Mouse (Mus musculus) spleen, adult 2 months (tissue): ENCODE measurements around the gene Shc1.

ENCODE experiments used
- CTCF ChIP-seq: fragments of 200-500 bp; IDR thresholded peaks from 2 replicates; pipeline ENCODE4 v1.5.1; 2011; ENCODE audit warnings: mild to moderate bottlenecking, inconsistent platforms; ENCODE audit not compliant: insufficient read depth, insufficient read length, insufficient replicate concordance; ENCODE audit errors: extremely low read depth
- POLR2A ChIP-seq: fragments of 200-500 bp; IDR thresholded peaks from 2 replicates; pipeline ENCODE4 v1.6.1; 2011; ENCODE audit warnings: low read depth, low read length, inconsistent platforms

GRCm38 (mm10) chr3:89384331-89385076 is 33.7 kb upstream of the Shc1 start:
- TF ChIP-seq CTCF (no peak), POLR2A (no peak)
